Mouse (Mus musculus): ENCODE measurements at regions not wholly inside any gene's neighbourhood (a gene's known extent, or its start where the extent isn't known, plus 50 kb on each side); places are given as distances from the start of the nearest gene placed in this dataset.

GRCm38 (mm10) chr9:43482101-43483090 lies 171.7 kb downstream of the Trim29 start:
- no peak overlapping the region for H3K4me3 ChIP-seq (replicated peaks)
- H3K36me3 ChIP-seq (replicated peaks; ENCODE audit: low read length), result no peaks in the 10 kb centered on the region
- TF ChIP-seq GATA1 (IDR thresholded peaks at IDR 0.05; ENCODE audit: borderline replicate concordance, low read length), result no peak
- TF ChIP-seq FLI1 (IDR thresholded peaks at IDR 0.05; ENCODE audit: low read length), result no peak
- peaks cover 30% of the 10 kb centered on the region; the same call in 1 of the 2 replicates for H3K9me3 ChIP-seq
- H3K27me3 ChIP-seq (replicated peaks), result peaks cover 6% of the 10 kb centered on the region
- no peaks in the 10 kb centered on the region for H3K4me1 ChIP-seq

- TF ChIP-seq FLI1 (IDR thresholded peaks at IDR 0.05; ENCODE audit: low read length) (no peak), GATA1 (IDR thresholded peaks at IDR 0.05; ENCODE audit: borderline replicate concordance, low read length) (no peak)
- Histone ChIP-seq H3K9me3 (peaks cover 30% of the 10 kb centered on the region; the same call in 1 of the 2 replicates), H3K27me3 (replicated peaks) (peaks cover 6% of the 10 kb centered on the region), H3K4me3 (replicated peaks) (no peak overlapping the region), H3K36me3 (replicated peaks; ENCODE audit: low read length) (no peaks in the 10 kb centered on the region), H3K4me1 (no peaks in the 10 kb centered on the region)
These were observed 172.5 kb downstream of the Trim29 start for GRCm38 (mm10) chr9:43483195-43483594.

- no peak overlapping the region for H3K4me3 ChIP-seq (replicated peaks)
- H3K9me3 ChIP-seq, result peaks cover 30% of the 10 kb centered on the region; the same call in 1 of the 2 replicates
- no peaks in the 10 kb centered on the region for H3K4me1 ChIP-seq
- TF ChIP-seq GATA1 (IDR thresholded peaks at IDR 0.05; ENCODE audit: borderline replicate concordance, low read length) (no peak), FLI1 (IDR thresholded peaks at IDR 0.05; ENCODE audit: low read length) (no peak)
- peaks cover 7% of the 10 kb centered on the region for H3K27me3 ChIP-seq (replicated peaks)
- no peaks in the 10 kb centered on the region for H3K36me3 ChIP-seq (replicated peaks; ENCODE audit: low read length)
These were observed 173.3 kb downstream of the Trim29 start for GRCm38 (mm10) chr9:43483906-43484305.

GRCm38 (mm10) chr9:43486704-43487103 lies 176.1 kb downstream of the Trim29 start:
- Histone ChIP-seq H3K9me3 (peaks cover 21% of the 10 kb centered on the region; the same call in 1 of the 2 replicates), H3K4me3 (replicated peaks) (no peak overlapping the region), H3K36me3 (replicated peaks; ENCODE audit: low read length) (no peaks in the 10 kb centered on the region), H3K4me1 (no peaks in the 10 kb centered on the region), H3K27me3 (replicated peaks) (peaks cover 5% of the 10 kb centered on the region)
- no peak for TF ChIP-seq GATA1 (IDR thresholded peaks at IDR 0.05; ENCODE audit: borderline replicate concordance, low read length)

GRCm38 (mm10) chr9:43489205-43489604 lies 178.6 kb downstream of the Trim29 start:
- TF ChIP-seq FLI1 (IDR thresholded peaks at IDR 0.05; ENCODE audit: low read length) (no peak), GATA1 (IDR thresholded peaks at IDR 0.05; ENCODE audit: borderline replicate concordance, low read length) (no peak)
- Histone ChIP-seq H3K36me3 (replicated peaks; ENCODE audit: low read length) (no peaks in the 10 kb centered on the region), H3K4me1 (no peaks in the 10 kb centered on the region), H3K4me3 (replicated peaks) (no peak overlapping the region), H3K27me3 (replicated peaks) (peaks cover 5% of the 10 kb centered on the region), H3K9me3 (peaks cover 6% of the 10 kb centered on the region; the same call in 1 of the 2 replicates)

GRCm38 (mm10) chr9:43491024-43491751 lies 180.5 kb downstream of the Trim29 start:
- Histone ChIP-seq H3K36me3 (replicated peaks; ENCODE audit: low read length) (no peaks in the 10 kb centered on the region), H3K4me3 (replicated peaks) (no peak overlapping the region), H3K27me3 (replicated peaks) (peaks cover 5% of the 10 kb centered on the region), H3K4me1 (no peaks in the 10 kb centered on the region), H3K9me3 (no peaks in the 10 kb centered on the region)
- TF ChIP-seq GATA1 (IDR thresholded peaks at IDR 0.05; ENCODE audit: borderline replicate concordance, low read length) (no peak), FLI1 (IDR thresholded peaks at IDR 0.05; ENCODE audit: low read length) (no peak)

GRCm38 (mm10) chr9:43492236-43493000 lies 181.8 kb downstream of the Trim29 start:
- TF ChIP-seq FLI1 (IDR thresholded peaks at IDR 0.05; ENCODE audit: low read length), result no peak
- no peak for TF ChIP-seq GATA1 (IDR thresholded peaks at IDR 0.05; ENCODE audit: borderline replicate concordance, low read length)
- no peak overlapping the region for H3K4me3 ChIP-seq (replicated peaks)
- H3K4me1 ChIP-seq, result no peaks in the 10 kb centered on the region
- H3K27me3 ChIP-seq (replicated peaks), result peaks cover 5% of the 10 kb centered on the region
- no peaks in the 10 kb centered on the region for H3K9me3 ChIP-seq
- no peaks in the 10 kb centered on the region for H3K36me3 ChIP-seq (replicated peaks; ENCODE audit: low read length)

- H3K36me3 ChIP-seq (replicated peaks; ENCODE audit: low read length), result no peaks in the 10 kb centered on the region
- H3K9me3 ChIP-seq, result no peaks in the 10 kb centered on the region
- no peak overlapping the region for H3K4me3 ChIP-seq (replicated peaks)
- H3K4me1 ChIP-seq, result no peaks in the 10 kb centered on the region
- TF ChIP-seq GATA1 (IDR thresholded peaks at IDR 0.05; ENCODE audit: borderline replicate concordance, low read length) (no peak), FLI1 (IDR thresholded peaks at IDR 0.05; ENCODE audit: low read length) (no peak)
- H3K27me3 ChIP-seq (replicated peaks), result no peaks in the 10 kb centered on the region
These were observed 187.9 kb downstream of the Trim29 start for GRCm38 (mm10) chr9:43498596-43498995.

GRCm38 (mm10) chr9:43504270-43504932 lies 193.8 kb downstream of the Trim29 start:
- Histone ChIP-seq H3K27me3 (replicated peaks) (peaks cover 5% of the 10 kb centered on the region), H3K36me3 (replicated peaks; ENCODE audit: low read length) (no peaks in the 10 kb centered on the region), H3K9me3 (no peaks in the 10 kb centered on the region; the same call in 1 of the 2 replicates), H3K4me3 (replicated peaks) (no peak overlapping the region), H3K4me1 (peaks cover 3% of the 10 kb centered on the region; the same call in 1 of the 2 replicates)
- TF ChIP-seq GATA1 (IDR thresholded peaks at IDR 0.05; ENCODE audit: borderline replicate concordance, low read length), result no peak
- TF ChIP-seq FLI1 (IDR thresholded peaks at IDR 0.05; ENCODE audit: low read length), result no peak

All from megakaryocyte, embryonic 14.5 days (primary cell).